Mouse (Mus musculus) intestine, embryonic 14.5 days (tissue): ENCODE data around the gene Cyp4a31. TPM values are rescaled to one million over a fixed set of nuclear protein-coding genes. Genes with fewer than 3 reads are reported as not detected.
"Not testable (repeated sequence)": the region's sequence is repeated elsewhere in the genome, so short reads cannot be mapped to it uniquely, and the experiment has no call there.

Source experiments
- ATAC-seq: fragments of 200-750 bp; cut with Nextera tagmentation; replicated peaks from 2 replicates; pipeline ENCODE4 v1.8.0; 2017; ENCODE audit warnings: low read depth, moderate number of reproducible peaks, moderate TSS enrichment, moderate library complexity; ENCODE audit not compliant: low FRiP score, low TSS enrichment
- DNase-seq: peaks from one replicate; pipeline ENCODE4 v3.0.0-alpha.2; 2018; ENCODE audit warnings: low spot score
- H3K27ac ChIP-seq: fragments of 300-500 bp; sonication (generic); 2 replicates; pipeline ENCODE4 v1.5.1; 2014; ENCODE audit warnings: low read depth, mild to moderate bottlenecking, control low read depth
- H3K27me3 ChIP-seq: fragments of 300-500 bp; sonication (generic); replicated peaks from 2 replicates; pipeline ENCODE4 v1.6.1; 2014; ENCODE audit warnings: low read length, control low read depth; ENCODE audit not compliant: control insufficient read depth, insufficient read depth
- H3K36me3 ChIP-seq: fragments of 300-500 bp; sonication (generic); 2 replicates; pipeline ENCODE4 v1.6.1; 2014; ENCODE audit warnings: low read length, control low read depth; ENCODE audit not compliant: control insufficient read depth, insufficient read depth
- H3K4me1 ChIP-seq: fragments of 300-500 bp; sonication (generic); replicated peaks from 2 replicates; pipeline ENCODE4 v1.6.1; 2014; ENCODE audit warnings: low read length, control low read depth, mixed read lengths; ENCODE audit not compliant: control insufficient read depth, insufficient read depth
- H3K4me2 ChIP-seq: fragments of 300-500 bp; sonication (generic); 2 replicates; pipeline ENCODE4 v1.6.1; 2014; ENCODE audit warnings: low read length
- H3K4me3 ChIP-seq: fragments of 300-500 bp; sonication (generic); 2 replicates; pipeline ENCODE4 v1.5.1; 2014; ENCODE audit warnings: low read depth, low read length, control low read depth, mixed read lengths
- H3K9ac ChIP-seq: fragments of 300-500 bp; sonication (generic); 2 replicates; pipeline ENCODE4 v1.6.1; 2014; ENCODE audit warnings: mild to moderate bottlenecking, low read length
- H3K9me3 ChIP-seq: fragments of 300-500 bp; sonication (generic); 2 replicates; pipeline ENCODE4 v1.6.1; 2016; ENCODE audit warnings: low read length, control low read depth; ENCODE audit not compliant: control insufficient read depth
- WGBS: fragments of 180-500 bp; shearing (Covaris S2); extraction: QIAGEN DNeasy Blood & Tissue Kit; methylation state at CpG from one replicate; pipeline ENCODE4 v1.1.7; 2014; 5-methylcytosine and 5-hydroxymethylcytosine counted together
- polyA plus RNA-seq: library from polyadenylated mRNA; unstranded; fragments of >200 nt; fragmentation: Nextera tagmentation; extraction: Ambion mirVana; gene quantifications from 2 replicates; pipeline ENCODE4 v1.2.1, GENCODE M21; 2014

The Cyp4a31 gene
- polyA plus RNA-seq, 1 experiment from 2014 or later: not detected

GRCm38 (mm10) chr4:115600611-115601010 is 37.2 kb downstream of the Cyp4a31 start, which contains the start of gene Cyp4a32:
Gene Cyp4a32 (plus strand): TSS chr4:115600969.
- 85% methylated on average over 8 of the region's 8 CpGs for WGBS

DNA sequence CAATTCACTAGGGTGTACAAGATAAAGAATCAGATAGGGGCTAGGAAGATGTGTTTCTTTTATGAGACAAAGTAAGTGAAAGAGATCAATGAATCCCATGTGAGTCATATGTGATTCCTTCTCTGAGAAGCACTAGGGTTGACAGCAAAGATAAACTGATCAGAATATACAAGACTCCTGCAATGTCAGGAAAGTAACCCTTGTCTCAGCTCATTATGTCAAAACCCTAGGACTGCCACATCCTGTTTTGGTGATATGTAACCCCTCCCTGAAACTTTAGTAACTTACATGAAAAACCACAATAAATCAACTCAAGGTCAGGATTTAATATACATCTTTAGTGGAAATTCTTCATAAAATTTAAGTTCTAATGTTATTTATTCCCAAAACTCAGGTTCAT is 50.6 kb downstream of the Cyp4a31 start:
- no peak overlapping the region for H3K27ac ChIP-seq
- no peak overlapping the region for H3K4me2 ChIP-seq
- H3K27me3 ChIP-seq: no peaks in the 10 kb centered on the region
- H3K36me3 ChIP-seq: no peaks in the 10 kb centered on the region
- ATAC-seq (no peak), DNase-seq (no peak)
- H3K9me3 ChIP-seq: no peaks in the 10 kb centered on the region
- H3K9ac ChIP-seq: no peak overlapping the region
- H3K4me1 ChIP-seq: no peaks in the 10 kb centered on the region
- H3K4me3 ChIP-seq: no peak overlapping the region

More at GRCm38 (mm10) chr4:115600611-115601010, 37.2 kb downstream of the Cyp4a31 start, which contains the start of gene Cyp4a32:
- H3K27me3 ChIP-seq, H3K4me3 ChIP-seq, H3K9ac ChIP-seq, H3K4me2 ChIP-seq, H3K9me3 ChIP-seq, H3K4me1 ChIP-seq, ATAC-seq, H3K36me3 ChIP-seq, DNase-seq, H3K27ac ChIP-seq: not testable (repeated sequence)

GRCm38 (mm10) chr4:115625560-115625959 is 62.1 kb downstream of the Cyp4a31 start:
- H3K4me3 ChIP-seq, H3K27ac ChIP-seq, DNase-seq, H3K27me3 ChIP-seq, H3K9me3 ChIP-seq, ATAC-seq, H3K4me2 ChIP-seq, H3K9ac ChIP-seq, H3K36me3 ChIP-seq, H3K4me1 ChIP-seq: not testable (repeated sequence)
- 89% methylated on average over 3 of the region's 3 CpGs for WGBS

Other genes starting within 250 kb of the Cyp4a31 start
- not detected in 2 replicates for gene Cyp4a12b, start 152.0 kb upstream of the Cyp4a31 start, polyA plus RNA-seq
- gene Cyp4a30b, start 111.0 kb upstream of the Cyp4a31 start, polyA plus RNA-seq: not detected in 2 replicates
- gene Cyp4a14, start 67.5 kb upstream of the Cyp4a31 start, polyA plus RNA-seq: not detected in 2 replicates
- gene Cyp4a10, start 45.4 kb upstream of the Cyp4a31 start, polyA plus RNA-seq: not detected in 2 replicates
- not detected in 2 replicates for gene Cyp4a32, start 37.3 kb downstream of the Cyp4a31 start, polyA plus RNA-seq
- gene Cyp4b1, start 84.1 kb downstream of the Cyp4a31 start, polyA plus RNA-seq: 1.7 and 2.6 TPM in 2 replicates
- gene Efcab14, start 174.1 kb downstream of the Cyp4a31 start, polyA plus RNA-seq: 46.1 and 49.2 TPM in 2 replicates
- 0.39 TPM in 2 replicates for gene Tex38, start 217.4 kb downstream of the Cyp4a31 start, polyA plus RNA-seq
- 62.7 and 73.0 TPM in 2 replicates for gene Atpaf1, start 221.2 kb downstream of the Cyp4a31 start, polyA plus RNA-seq